Mouse (Mus musculus): ENCODE data around the gene Wrnip1.

DNA sequence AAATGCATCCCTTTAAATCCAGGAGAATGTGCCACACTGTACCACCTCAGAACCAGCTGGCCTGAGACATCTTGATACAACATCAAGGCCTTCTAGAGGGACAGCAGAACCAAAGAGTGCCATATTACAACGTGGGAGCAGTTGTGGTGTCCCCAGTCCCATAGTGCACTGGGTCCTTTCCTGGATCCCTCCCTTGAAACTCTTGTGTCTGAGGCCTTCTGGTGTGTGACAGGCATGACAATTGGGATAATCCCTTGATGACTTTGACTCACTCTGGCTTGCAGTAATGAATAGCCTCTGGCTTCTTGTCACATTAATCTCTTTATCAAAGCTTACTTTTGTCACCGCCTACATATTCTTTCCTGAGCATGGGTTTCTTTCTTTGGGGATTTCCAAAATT, 65.2 kb downstream of the Wrnip1 start:
- TF ChIP-seq CTCF (IDR thresholded peaks at IDR 0.05; ENCODE audit: extremely low read depth, insufficient read depth, low read length) (no peak), POLR2A (IDR thresholded peaks at IDR 0.05; ENCODE audit: extremely low read depth, insufficient read depth, low read length) (no peak)

All from cortical plate, adult 2 months (tissue).